Mouse (Mus musculus) bone marrow, adult 2 months (tissue): Measurements from ENCODE around the gene Slc5a9.

ENCODE experiments used
- CTCF ChIP-seq: fragments of 200-500 bp; IDR thresholded peaks from 2 replicates; pipeline ENCODE4 v1.5.1; 2011; ENCODE audit warnings: low read length, control low read depth; ENCODE audit not compliant: control insufficient read depth, insufficient read depth
- POLR2A ChIP-seq: fragments of 200-500 bp; IDR thresholded peaks from 2 replicates; pipeline ENCODE4 v1.6.1; 2011; ENCODE audit warnings: low read depth, mild to moderate bottlenecking, control low read depth, low read length, borderline replicate concordance; ENCODE audit not compliant: control insufficient read depth

GRCm38 (mm10) chr4:111880112-111880875 lies 22.4 kb downstream of the Slc5a9 start:
- TF ChIP-seq CTCF (no peak), POLR2A (no peak)
